8 mouse cellular contexts compared by ENCODE assay signal in genomic region chr13:92611917-92612316, GRCm38 (mm10). TPM values are rescaled to one million over a fixed set of nuclear protein-coding genes. Genes with fewer than 3 reads are reported as not detected.
A peak's percentile ranks its signal among the peaks of the same experiment; 100 is the strongest.
DNase-seq lines count a peak whose midpoint lies in the region; ATAC-seq and TF ChIP-seq lines count a peak whose summit lies in the region.

No protein-coding gene starts in this region.

- no peaks in the 10 kb centered on the region for H3K9me3 ChIP-seq in limb, embryonic 13.5 days
- H3K9me3 ChIP-seq in stomach, embryonic 14.5 days (ENCODE audit: control insufficient read depth, low read depth, low read length) = no peaks in the 10 kb centered on the region

- H3K4me3 ChIP-seq in thymus, adult 2 months (ENCODE audit: control insufficient read depth, insufficient read depth, low read length) = peak overlapping the region; percentile 93
- peak overlapping the region; percentile 73 for H3K4me3 ChIP-seq in limb, embryonic 13.5 days
- H3K4me3 ChIP-seq in stomach, embryonic 14.5 days (ENCODE audit: low read depth, low read length) = peak overlapping the region; percentile 60

- peaks cover 19% of the 10 kb centered on the region for H3K4me1 ChIP-seq in thymus, adult 2 months (replicated peaks; ENCODE audit: control insufficient read depth, insufficient read depth, low read length)
- peaks cover 17% of the 10 kb centered on the region for H3K4me1 ChIP-seq in limb, embryonic 13.5 days
- peaks cover 18% of the 10 kb centered on the region; the same call in 1 of the 2 replicates for H3K4me1 ChIP-seq in stomach, embryonic 14.5 days (ENCODE audit: control insufficient read depth, insufficient read depth, low read length)

- no peak for ATAC-seq in limb, embryonic 13.5 days (ENCODE audit: low FRiP score, low read depth)
- ATAC-seq in stomach, embryonic 14.5 days (ENCODE audit: insufficient number of reproducible peaks, insufficient read depth, low FRiP score, low read depth) = no peak

- no peak overlapping the region for H3K27ac ChIP-seq in thymus, adult 2 months (ENCODE audit: control insufficient read depth, insufficient read depth, low read length)
- no peak overlapping the region for H3K27ac ChIP-seq in limb, embryonic 13.5 days
- H3K27ac ChIP-seq in stomach, embryonic 14.5 days (ENCODE audit: low read length) = no peak overlapping the region

- TF ChIP-seq POLR2A in thymus, adult 2 months (IDR thresholded peaks at IDR 0.05; ENCODE audit: control insufficient read depth, extremely low read depth, insufficient read depth, low read length, poor library complexity) = no peak

- no peak for TF ChIP-seq CTCF in thymus, adult 2 months (IDR thresholded peaks at IDR 0.05; ENCODE audit: borderline replicate concordance, control insufficient read depth, extremely low read depth, insufficient read depth, low read length, poor library complexity)

- 33% methylated on average over 7 of the region's 7 CpGs for WGBS in thymus, adult 2 months
- 7% methylated on average over 7 of the region's 7 CpGs for WGBS in limb, embryonic 13.5 days
- 5% methylated on average over 7 of the region's 7 CpGs for WGBS in stomach, embryonic 14.5 days

- peak; percentile 61 for DNase-seq in embryo, embryonic 10 days (ENCODE audit: low spot score)
- no peak for DNase-seq in embryo, embryonic 9.5 days (ENCODE audit: extremely low spot score)
- DNase-seq in thymus, adult 2 months = no peak
- no peak for DNase-seq in thymus, postnatal 0 days (ENCODE audit: low spot score)
- DNase-seq in layer of hippocampus, adult 9-11 months = no peak
- no peak for DNase-seq in cerebellum, postnatal 36 days

- peak overlapping the region; percentile 83 for H3K9ac ChIP-seq in limb, embryonic 13.5 days
- peak overlapping the region; percentile 57 for H3K9ac ChIP-seq in stomach, embryonic 14.5 days (replicated peaks; ENCODE audit: low read depth, low read length)

- no peaks in the 10 kb centered on the region for H3K36me3 ChIP-seq in thymus, adult 2 months (ENCODE audit: control insufficient read depth, insufficient read depth, low read length)
- no peaks in the 10 kb centered on the region for H3K36me3 ChIP-seq in limb, embryonic 13.5 days
- no peaks in the 10 kb centered on the region for H3K36me3 ChIP-seq in stomach, embryonic 14.5 days (ENCODE audit: control insufficient read depth, insufficient read depth, low read length)

- H3K27me3 ChIP-seq in thymus, adult 2 months (ENCODE audit: control insufficient read depth, insufficient read depth, low read length) = no peaks in the 10 kb centered on the region
- peaks cover 8% of the 10 kb centered on the region for H3K27me3 ChIP-seq in limb, embryonic 13.5 days
- no peaks in the 10 kb centered on the region for H3K27me3 ChIP-seq in stomach, embryonic 14.5 days (ENCODE audit: control insufficient read depth, insufficient read depth, low read length)

- H3K4me2 ChIP-seq in limb, embryonic 13.5 days (replicated peaks) = peak overlapping the region; percentile 76
- peak overlapping the region; percentile 89 for H3K4me2 ChIP-seq in stomach, embryonic 14.5 days (replicated peaks; ENCODE audit: low read depth, low read length)

RNA-seq across cellular contexts. Expression of gene Serinc5, which starts 1.0 kb away (rescaled TPM):
- polyA plus RNA-seq in thymus, adult 2 months (2012; rRNA removed) = 108 and 109 TPM in 2 replicates
- polyA plus RNA-seq in thymus, postnatal 0 days (2015; fragmentation: Nextera tagmentation; extraction: Ambion mirVana) = 27.0 and 32.2 TPM in 2 replicates
- 7.8 and 10.5 TPM in 2 replicates for polyA plus RNA-seq in limb, embryonic 13.5 days (2015; fragmentation: Nextera tagmentation; extraction: Ambion mirVana)
- 22.7 and 24.0 TPM in 2 replicates for polyA plus RNA-seq in stomach, embryonic 14.5 days (2014; fragmentation: Nextera tagmentation; extraction: Ambion mirVana)

RNA-seq across cellular contexts. Expression of gene Spz1, which starts 35.9 kb away (rescaled TPM):
- 0.15 and 0.22 TPM in 2 replicates for polyA plus RNA-seq in thymus, adult 2 months (2012; rRNA removed)
- not detected in 2 replicates for polyA plus RNA-seq in thymus, postnatal 0 days (2015; fragmentation: Nextera tagmentation; extraction: Ambion mirVana)
- not detected in 2 replicates for polyA plus RNA-seq in limb, embryonic 13.5 days (2015; fragmentation: Nextera tagmentation; extraction: Ambion mirVana)
- polyA plus RNA-seq in stomach, embryonic 14.5 days (2014; fragmentation: Nextera tagmentation; extraction: Ambion mirVana) = not detected in 2 replicates
